Mouse (Mus musculus): Measurements from ENCODE around the gene Spef2. TPM values are rescaled to one million over a fixed set of nuclear protein-coding genes. Genes with fewer than 3 reads are reported as not detected.
"Not testable (repeated sequence)": the region's sequence is repeated elsewhere in the genome, so short reads cannot be mapped to it uniquely, and the experiment has no call there.

Gene Spef2
- polyA plus RNA-seq, 1 experiment, result 0.48 TPM

DNA sequence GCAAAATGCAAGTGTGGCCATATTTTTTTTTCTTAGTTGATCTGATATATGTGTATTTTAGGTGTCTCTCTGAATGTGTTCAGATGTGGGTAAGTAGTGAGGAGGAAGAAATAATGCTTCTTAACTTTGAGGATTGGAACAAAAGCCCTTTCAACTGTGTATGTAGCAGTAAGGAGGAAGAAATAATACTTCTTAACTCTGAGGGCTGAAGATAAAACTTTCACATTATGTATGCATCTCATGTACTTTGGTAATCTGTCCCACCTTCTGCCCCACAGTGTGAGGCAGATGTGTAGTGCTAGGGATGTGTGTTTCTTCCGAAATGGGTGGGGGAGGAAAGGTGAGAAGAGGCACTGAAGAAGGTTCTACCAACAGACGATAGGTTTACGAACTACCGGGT, 181.4 kb downstream of the Spef2 start:
- no peak for TF ChIP-seq CTCF (IDR thresholded peaks at IDR 0.05; ENCODE audit: extremely low read depth, insufficient read depth, low read length)
- TF ChIP-seq POLR2A (IDR thresholded peaks at IDR 0.05; ENCODE audit: extremely low read depth, insufficient read depth, low read length), result no peak
- Histone ChIP-seq H3K27ac (ENCODE audit: insufficient read depth, low read length) (no peak overlapping the region), H3K4me1 (ENCODE audit: control insufficient read depth, insufficient read depth, low read length) (no peaks in the 10 kb centered on the region), H3K4me3 (ENCODE audit: insufficient read depth, low read length) (no peak overlapping the region)

DNA sequence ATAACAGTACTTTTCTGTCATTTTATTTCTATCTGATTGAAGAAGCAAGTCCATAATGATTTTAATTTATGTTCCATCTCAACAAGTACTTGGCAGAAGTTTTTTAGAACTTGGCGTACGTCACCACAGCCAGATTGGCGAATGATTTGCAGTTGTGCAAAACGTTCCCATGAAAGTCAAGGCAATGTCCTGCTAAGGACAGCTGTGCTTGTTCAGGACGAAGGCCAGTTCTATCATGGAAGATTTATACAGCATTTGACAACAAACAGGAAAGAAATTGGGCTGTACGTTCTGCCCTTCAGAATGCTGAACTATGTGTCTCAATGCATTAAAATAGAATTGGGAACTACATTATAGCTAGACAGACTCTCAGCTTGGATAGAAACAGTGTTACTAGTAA, 183.3 kb downstream of the Spef2 start:
- TF ChIP-seq CTCF (IDR thresholded peaks at IDR 0.05; ENCODE audit: extremely low read depth, insufficient read depth, low read length) (no peak), POLR2A (IDR thresholded peaks at IDR 0.05; ENCODE audit: extremely low read depth, insufficient read depth, low read length) (no peak)
- Histone ChIP-seq H3K27ac (ENCODE audit: insufficient read depth, low read length) (no peak overlapping the region), H3K4me1 (ENCODE audit: control insufficient read depth, insufficient read depth, low read length) (no peaks in the 10 kb centered on the region), H3K4me3 (ENCODE audit: insufficient read depth, low read length) (no peak overlapping the region)

DNA sequence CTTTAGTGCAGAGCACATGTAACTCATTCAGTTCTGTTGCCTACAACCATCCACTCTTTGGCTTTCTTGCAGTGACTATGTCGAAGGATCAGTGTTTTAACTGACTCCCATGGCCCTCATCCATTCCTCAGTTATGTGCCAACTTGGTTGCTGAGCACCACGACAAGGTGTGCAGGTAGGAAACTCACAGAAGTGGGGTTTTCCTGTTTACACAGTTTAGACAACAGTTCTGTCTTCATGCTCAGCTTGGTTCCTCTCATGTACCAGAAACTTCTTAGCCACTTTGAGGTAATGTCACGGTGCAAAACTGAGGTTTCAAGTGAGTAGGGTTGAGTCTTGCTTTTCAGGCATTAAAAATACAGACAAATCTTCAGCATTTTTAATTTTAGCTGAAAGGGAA, 184.5 kb downstream of the Spef2 start:
- Histone ChIP-seq H3K27ac (ENCODE audit: insufficient read depth, low read length) (no peak overlapping the region), H3K4me3 (ENCODE audit: insufficient read depth, low read length) (no peak overlapping the region), H3K4me1 (ENCODE audit: control insufficient read depth, insufficient read depth, low read length) (no peaks in the 10 kb centered on the region)
- TF ChIP-seq POLR2A (IDR thresholded peaks at IDR 0.05; ENCODE audit: extremely low read depth, insufficient read depth, low read length), result no peak
- TF ChIP-seq CTCF (IDR thresholded peaks at IDR 0.05; ENCODE audit: extremely low read depth, insufficient read depth, low read length), result no peak

DNA sequence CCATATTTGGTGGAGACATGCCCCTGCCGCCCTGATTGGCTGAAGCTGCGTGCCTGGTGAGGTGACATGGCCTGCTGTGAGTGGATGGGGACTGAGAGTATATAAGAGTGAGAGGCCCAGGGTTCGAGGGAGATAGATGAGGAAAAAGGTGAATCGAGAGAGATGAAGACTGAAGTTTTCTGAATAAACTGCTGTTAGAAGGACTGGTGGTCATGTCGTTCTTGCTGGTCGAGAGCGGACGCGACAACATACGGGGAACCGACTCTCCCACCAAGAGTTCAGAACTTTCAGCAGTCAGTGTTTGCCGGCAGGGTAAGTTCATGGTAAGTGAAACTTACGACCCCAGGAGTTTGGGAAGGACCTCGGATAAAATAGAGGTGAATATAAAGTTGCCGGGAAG, 191.4 kb downstream of the Spef2 start:
- not testable (repeated sequence) for H3K27ac ChIP-seq (ENCODE audit: insufficient read depth, low read length); H3K4me3 ChIP-seq (ENCODE audit: insufficient read depth, low read length); H3K4me1 ChIP-seq (ENCODE audit: control insufficient read depth, insufficient read depth, low read length)

DNA sequence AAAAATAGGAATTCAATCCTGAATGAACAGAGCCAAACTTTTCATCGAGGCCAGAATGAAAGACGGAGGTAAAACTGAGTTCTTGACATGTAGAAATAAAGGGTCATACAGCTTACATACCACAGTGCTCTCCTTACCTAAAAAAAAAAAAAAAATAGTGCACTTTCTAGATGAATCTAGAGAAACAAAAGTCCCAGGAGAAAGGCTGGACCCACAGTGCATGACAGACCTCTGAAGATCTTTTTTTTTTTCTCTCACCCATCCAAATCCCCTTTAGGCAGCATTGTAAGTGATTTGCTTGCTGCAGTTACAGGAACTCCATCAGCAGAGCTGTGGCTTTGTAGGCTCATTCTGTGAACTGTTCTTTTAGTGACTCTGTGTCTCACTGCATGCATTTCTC, 199.7 kb downstream of the Spef2 start:
- TF ChIP-seq CTCF (IDR thresholded peaks at IDR 0.05; ENCODE audit: extremely low read depth, insufficient read depth, low read length) (no peak), POLR2A (IDR thresholded peaks at IDR 0.05; ENCODE audit: extremely low read depth, insufficient read depth, low read length) (no peak)

DNA sequence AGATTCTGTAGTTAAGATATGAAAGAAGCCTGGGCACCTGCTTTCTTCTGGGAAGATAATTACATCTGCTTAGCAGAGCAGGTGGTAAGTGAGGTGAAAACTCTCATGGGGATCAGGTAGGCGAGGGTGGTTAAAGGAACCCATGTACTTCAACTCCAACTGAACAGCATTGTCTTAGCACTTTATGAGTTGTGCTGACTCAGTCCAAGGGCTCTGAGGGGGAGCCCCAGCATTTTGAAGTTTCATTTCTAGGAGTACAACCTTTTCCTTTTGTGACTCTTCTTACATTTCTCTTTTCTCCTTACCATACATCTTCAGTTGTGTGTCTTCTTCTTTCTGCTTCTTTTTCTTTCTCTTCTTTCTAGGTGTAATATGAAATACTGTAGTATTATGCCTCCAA, 213.5 kb downstream of the Spef2 start:
- Histone ChIP-seq H3K4me3 (ENCODE audit: insufficient read depth, low read length) (no peak overlapping the region), H3K27ac (ENCODE audit: insufficient read depth, low read length) (no peak overlapping the region), H3K4me1 (ENCODE audit: control insufficient read depth, insufficient read depth, low read length) (no peaks in the 10 kb centered on the region)
- TF ChIP-seq POLR2A (IDR thresholded peaks at IDR 0.05; ENCODE audit: extremely low read depth, insufficient read depth, low read length) (no peak), CTCF (IDR thresholded peaks at IDR 0.05; ENCODE audit: extremely low read depth, insufficient read depth, low read length) (no peak)

More for the DNA sequence above, 199.7 kb downstream of the Spef2 start:
- H3K4me1 ChIP-seq (ENCODE audit: control insufficient read depth, insufficient read depth, low read length), result no peaks in the 10 kb centered on the region
- H3K4me3 ChIP-seq (ENCODE audit: insufficient read depth, low read length), result no peak overlapping the region
- H3K27ac ChIP-seq (ENCODE audit: insufficient read depth, low read length), result no peak overlapping the region

DNA sequence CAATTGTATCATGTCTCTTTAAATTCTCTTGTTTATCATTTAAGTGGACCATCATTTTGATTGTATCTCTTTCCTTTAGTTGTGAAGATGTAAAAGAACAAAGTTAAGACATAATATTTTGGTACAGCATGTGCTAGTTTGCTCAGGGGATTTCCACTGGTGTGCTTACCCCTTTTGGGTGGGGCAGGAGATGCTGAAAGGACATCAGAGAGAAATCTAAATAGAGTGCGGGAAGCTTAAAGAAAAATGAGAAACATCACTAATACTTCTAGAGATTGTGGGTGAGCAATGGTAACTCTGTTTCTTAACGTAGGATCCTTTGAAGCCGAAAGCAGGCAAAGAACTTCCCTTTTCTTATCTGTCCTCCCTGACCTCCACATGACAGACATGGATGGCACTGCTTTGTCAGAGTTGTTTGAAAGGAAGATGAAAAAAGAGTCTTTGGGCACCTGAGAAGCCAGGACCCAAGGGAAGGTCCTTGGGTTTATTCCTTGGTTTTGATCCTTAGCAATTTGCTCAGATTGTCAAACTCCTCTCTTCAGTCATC, 215.2 kb downstream of the Spef2 start:
- Histone ChIP-seq H3K27ac (ENCODE audit: insufficient read depth, low read length) (no peak overlapping the region), H3K4me3 (ENCODE audit: insufficient read depth, low read length) (no peak overlapping the region)
- no peak for TF ChIP-seq CTCF (IDR thresholded peaks at IDR 0.05; ENCODE audit: extremely low read depth, insufficient read depth, low read length)
- no peak for TF ChIP-seq POLR2A (IDR thresholded peaks at IDR 0.05; ENCODE audit: extremely low read depth, insufficient read depth, low read length)

DNA sequence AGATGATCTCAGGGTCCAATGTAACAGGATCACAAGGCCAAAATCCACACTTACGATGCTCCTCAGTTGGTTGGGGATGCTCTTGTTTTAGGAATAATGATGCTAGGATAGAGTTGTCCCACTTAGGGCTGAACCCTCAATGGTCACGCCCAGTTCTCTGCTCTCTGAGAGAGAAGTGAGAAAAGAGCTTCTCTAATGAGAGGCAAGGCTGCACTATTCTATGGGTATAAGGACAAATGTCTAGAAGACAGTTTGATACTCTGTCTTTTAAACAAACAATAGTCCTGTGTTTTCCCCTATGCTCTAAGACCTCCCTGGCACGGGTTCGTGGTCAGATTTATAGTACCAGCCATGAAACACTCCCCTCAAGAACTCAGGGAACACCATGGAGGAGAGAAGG, 218.6 kb downstream of the Spef2 start, which contains the start of gene Il7r:
TSS of gene Il7r (minus strand) at position 101 of the 400 bp plus-strand sequence.
- H3K4me1 ChIP-seq (ENCODE audit: control insufficient read depth, insufficient read depth, low read length), result no peaks in the 10 kb centered on the region
- H3K27ac ChIP-seq (ENCODE audit: insufficient read depth, low read length), result no peak within 1 kb of the TSS
- no peak within 1 kb of the TSS for H3K4me3 ChIP-seq (ENCODE audit: insufficient read depth, low read length)
- TF ChIP-seq CTCF (IDR thresholded peaks at IDR 0.05; ENCODE audit: extremely low read depth, insufficient read depth, low read length), result no peak

More for the DNA sequence above, 215.2 kb downstream of the Spef2 start:
- H3K4me1 ChIP-seq (ENCODE audit: control insufficient read depth, insufficient read depth, low read length), result no peaks in the 10 kb centered on the region

DNA sequence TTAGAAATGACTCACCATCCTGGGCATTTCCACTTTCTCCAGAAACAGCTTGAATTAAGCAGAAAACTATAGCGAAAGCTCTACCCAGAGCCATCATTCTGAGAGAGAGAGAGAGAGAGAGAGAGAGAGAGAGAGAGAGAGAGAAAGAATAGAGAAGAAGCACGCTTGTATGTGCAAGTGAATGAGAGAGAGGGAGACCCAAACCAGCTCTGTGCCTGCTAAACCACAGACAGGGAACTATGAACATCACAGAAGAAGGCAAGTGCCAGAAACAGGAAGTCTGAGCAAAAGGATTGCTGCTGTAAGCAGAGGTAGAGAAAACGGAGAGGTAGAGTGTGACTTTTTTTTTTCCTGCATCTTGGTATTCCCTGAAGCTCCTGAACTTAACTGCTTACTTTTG, 219.0 kb downstream of the Spef2 start:
- no peak overlapping the region for H3K27ac ChIP-seq (ENCODE audit: insufficient read depth, low read length)
- TF ChIP-seq CTCF (IDR thresholded peaks at IDR 0.05; ENCODE audit: extremely low read depth, insufficient read depth, low read length), result no peak
- TF ChIP-seq POLR2A (IDR thresholded peaks at IDR 0.05; ENCODE audit: extremely low read depth, insufficient read depth, low read length), result no peak
- no peaks in the 10 kb centered on the region for H3K4me1 ChIP-seq (ENCODE audit: control insufficient read depth, insufficient read depth, low read length)
- H3K4me3 ChIP-seq (ENCODE audit: insufficient read depth, low read length), result no peak overlapping the region

Other genes starting within 250 kb of the Spef2 start
- 0.13 and 0.30 TPM in 2 replicates for gene Il7r, start 218.7 kb downstream of the Spef2 start, polyA plus RNA-seq (2012; rRNA removed)